Mouse (Mus musculus): ENCODE measurements around the gene Spx.

DNA sequence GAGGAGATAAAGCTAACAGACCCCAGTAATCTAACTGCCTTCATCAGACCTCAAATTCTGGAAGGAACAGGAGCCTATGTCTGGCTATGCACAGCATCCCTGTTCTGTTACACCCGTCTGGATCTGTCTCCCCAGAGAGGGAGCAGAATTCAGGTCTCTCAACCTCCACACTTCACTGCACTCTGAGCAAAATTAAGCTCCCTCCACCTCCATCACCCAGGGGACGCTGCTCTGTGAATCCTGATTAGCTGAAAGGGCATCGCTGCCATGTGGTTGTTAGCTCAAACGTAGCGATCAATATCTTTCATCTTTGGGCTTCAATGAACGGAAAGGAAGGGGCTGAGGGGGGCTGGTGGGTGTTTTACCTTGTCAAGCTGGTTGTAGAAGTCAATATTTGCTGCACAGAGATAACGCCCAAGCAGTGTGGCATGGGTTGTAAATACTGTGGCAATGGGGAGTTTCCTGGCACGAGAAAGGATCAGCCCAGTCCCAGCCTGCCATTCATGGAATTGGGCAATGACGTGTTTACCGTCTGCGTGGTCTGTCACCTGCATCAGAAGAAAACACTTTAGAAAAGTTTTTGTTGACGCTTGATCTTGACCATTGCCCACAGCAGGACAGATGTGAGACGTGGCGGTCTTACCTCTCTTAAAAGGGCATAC lies 45.9 kb downstream of the Spx start:
- no peak for TF ChIP-seq POLR2A (IDR thresholded peaks at IDR 0.05; ENCODE audit: low read depth, low read length)
- TF ChIP-seq CTCF (IDR thresholded peaks at IDR 0.05; ENCODE audit: borderline replicate concordance, insufficient read depth, low read length) = no peak

Measured in embryonic fibroblast, embryonic 13.5 days (primary cell).